Mouse (Mus musculus) liver, postnatal 0 days (tissue): Measurements from ENCODE around the gene Tmem82.

ENCODE experiments used
- CTCF ChIP-seq: sonication (generic); IDR thresholded peaks from 2 replicates; pipeline ENCODE4 v1.5.1; 2016; ENCODE audit warnings: antibody characterized with exemption, low read depth
- EP300 ChIP-seq: IDR thresholded peaks from 2 replicates; pipeline ENCODE4 v1.6.1; 2016; ENCODE audit warnings: antibody characterized with exemption, low read depth, mild to moderate bottlenecking

- TF ChIP-seq CTCF = no peak
- TF ChIP-seq EP300 = no peak
Observed at GRCm38 (mm10) chr4:141649244-141649643, 30.8 kb upstream of the Tmem82 start.
